Mouse (Mus musculus) heart, adult 2 months (tissue): ENCODE results near the gene Palm. TPM values are rescaled to one million over a fixed set of nuclear protein-coding genes. Genes with fewer than 3 reads are reported as not detected.

Experiments used
- DNase-seq, 2 experiments: peaks; one replicate each; pipeline ENCODE4 v3.0.0; 2021
- H3K27ac ChIP-seq: fragments of 200-600 bp; 2 replicates; pipeline ENCODE4 v1.8.1; 2022
- H3K27me3 ChIP-seq: fragments of 200-500 bp; 2 replicates; pipeline ENCODE4 v1.6.1; 2012; ENCODE audit warnings: mild to moderate bottlenecking, low read length, inconsistent platforms, mixed read lengths; ENCODE audit not compliant: control insufficient read depth, insufficient read depth
- H3K36me3 ChIP-seq: fragments of 200-500 bp; 2 replicates; pipeline ENCODE4 v1.6.1; 2012; ENCODE audit warnings: low read length, inconsistent platforms; ENCODE audit not compliant: control insufficient read depth, insufficient read depth
- H3K4me1 ChIP-seq: fragments of 200-500 bp; 2 replicates; pipeline ENCODE4 v1.6.1; 2011; ENCODE audit warnings: low read length; ENCODE audit not compliant: control insufficient read depth, insufficient read depth
- H3K4me3 ChIP-seq: fragments of 200-600 bp; 2 replicates; pipeline ENCODE4 v1.8.1; 2022
- H3K79me2 ChIP-seq: fragments of 200-500 bp; replicated peaks from 2 replicates; pipeline ENCODE4 v1.6.1; 2012; ENCODE audit warnings: mild to moderate bottlenecking, inconsistent platforms, low read length, moderate library complexity, mixed read lengths; ENCODE audit not compliant: control insufficient read depth, insufficient read depth
- H3K9ac ChIP-seq: fragments of 200-500 bp; 2 replicates; pipeline ENCODE4 v1.6.1; 2012; ENCODE audit warnings: low read depth, mild to moderate bottlenecking, control low read depth, inconsistent platforms, low read length, mixed read lengths
- CTCF ChIP-seq: fragments of 200-600 bp; IDR thresholded peaks from 2 replicates; pipeline ENCODE4 v1.8.1; 2022; ENCODE audit warnings: antibody characterized with exemption, mild to moderate bottlenecking, moderate library complexity
- EP300 ChIP-seq: fragments of 200-500 bp; IDR thresholded peaks from 2 replicates; pipeline ENCODE4 v1.6.1; 2011; ENCODE audit warnings: low read depth, low read length, control low read depth; ENCODE audit not compliant: insufficient read depth
- POLR2A ChIP-seq: fragments of 200-500 bp; IDR thresholded peaks from 2 replicates; pipeline ENCODE4 v1.6.1; 2011; ENCODE audit warnings: mild to moderate bottlenecking, low read depth, low read length, control low read depth; ENCODE audit not compliant: insufficient read depth
- WGBS: fragments of 180-500 bp; shearing (Covaris S2); methylation state at CpG from one replicate; pipeline ENCODE4 v1.1.7; 2018; 5-methylcytosine and 5-hydroxymethylcytosine counted together
- intact Hi-C: fragments of 180-260 bp; cut with DNase I; formaldehyde crosslinking; loops from one replicate; pipeline ENCODE4 v1.15.1; 2025
- polyA plus RNA-seq: library from polyadenylated mRNA; depleted of rRNA; stranded (reverse); fragments of >200 nt; gene quantifications from 2 replicates; pipeline ENCODE4 v1.2.3, GENCODE M21; 2012
- total RNA-seq, 2 experiments: library from RNA; stranded (reverse); gene quantifications; 2 replicates each; pipeline ENCODE4 v1.2.3; 2021

Gene Palm
- total and polyA plus RNA-seq, 3 experiments = 31.4 to 55.6 (median 51.4) TPM

GRCm38 (mm10) chr10:79788386-79789158 lies 4.8 kb upstream of the Palm start:
- intact Hi-C loops = loop anchor here (1.0 to 2.0 kb wide), 2 partner anchors 20 to 94 kb away; no protein-coding TSS in a partner anchor
- H3K36me3 ChIP-seq = no peaks in the 10 kb centered on the region
- H3K4me3 ChIP-seq = no peak overlapping the region
- H3K79me2 ChIP-seq = no peaks in the 10 kb centered on the region
- DNase-seq = peak; percentile 67 to 86
- 33% methylated on average over 7 of the region's 7 CpGs for WGBS
- TF ChIP-seq POLR2A (no peak), CTCF (no peak), EP300 (0 out of 2 replicates have a peak, but pooled peaks have one; percentile 22)
- H3K27me3 ChIP-seq = no peaks in the 10 kb centered on the region
- H3K4me1 ChIP-seq = peaks cover 4% of the 10 kb centered on the region; the same call in 1 of the 2 replicates
- H3K9ac ChIP-seq = no peak overlapping the region
- H3K27ac ChIP-seq = no peak overlapping the region

- 80% methylated on average over 2 of the region's 2 CpGs for WGBS
- Histone ChIP-seq H3K9ac (no peak overlapping the region), H3K79me2 (no peaks in the 10 kb centered on the region), H3K36me3 (no peaks in the 10 kb centered on the region), H3K4me1 (peaks cover 4% of the 10 kb centered on the region; the same call in 1 of the 2 replicates), H3K27ac (no peak overlapping the region), H3K27me3 (no peaks in the 10 kb centered on the region), H3K4me3 (no peak overlapping the region)
- TF ChIP-seq EP300 = no peak
- no peak for TF ChIP-seq CTCF
- TF ChIP-seq POLR2A = no peak
- no peak for DNase-seq
- intact Hi-C loops = loop anchor here (2.0 kb wide), 1 partner anchor 95 kb away; no protein-coding TSS in a partner anchor
These were observed 3.8 kb upstream of the Palm start for GRCm38 (mm10) chr10:79789581-79789980.

GRCm38 (mm10) chr10:79790861-79791260 lies 2.5 kb upstream of the Palm start, which contains the start of gene Prss57:
Gene Prss57 (minus strand): TSS chr10:79790961.
- Histone ChIP-seq H3K4me1 (peaks cover 8% of the 10 kb centered on the region), H3K27ac (no peak within 1 kb of the TSS), H3K36me3 (peaks cover 3% of the 10 kb centered on the region; the same call in 1 of the 2 replicates), H3K79me2 (no peaks in the 10 kb centered on the region), H3K9ac (no peak within 1 kb of the TSS), H3K27me3 (no peaks in the 10 kb centered on the region), H3K4me3 (no peak within 1 kb of the TSS)
- no peak for DNase-seq
- no peak for TF ChIP-seq EP300
- TF ChIP-seq CTCF = no peak
- TF ChIP-seq POLR2A = no peak
- intact Hi-C loops = no loop called here
- 89% methylated on average over 4 of the region's 4 CpGs for WGBS

- no peak for DNase-seq
- H3K4me3 ChIP-seq = no peak overlapping the region
- no peak overlapping the region for H3K9ac ChIP-seq
- H3K4me1 ChIP-seq = peaks cover 11% of the 10 kb centered on the region
- no peaks in the 10 kb centered on the region for H3K79me2 ChIP-seq
- peak overlapping the region; percentile 97 for H3K27ac ChIP-seq
- TF ChIP-seq EP300 = no peak
- no peak for TF ChIP-seq CTCF
- no peak for TF ChIP-seq POLR2A
- H3K27me3 ChIP-seq = no peaks in the 10 kb centered on the region
- peaks cover 3% of the 10 kb centered on the region; the same call in 1 of the 2 replicates for H3K36me3 ChIP-seq
- intact Hi-C loops = loop anchor here (1.0 kb wide), 1 partner anchor 20 kb away; no protein-coding TSS in a partner anchor
- 82% methylated on average over 5 of the region's 5 CpGs for WGBS
These were observed 882 bp upstream of the Palm start for GRCm38 (mm10) chr10:79792339-79793040.

- peaks cover 18% of the 10 kb centered on the region for H3K4me1 ChIP-seq
- H3K79me2 ChIP-seq = no peaks in the 10 kb centered on the region
- DNase-seq = peak in 1 of 2 experiments; percentile 71
- peak overlapping the region; percentile 92 for H3K9ac ChIP-seq
- H3K36me3 ChIP-seq = peaks cover 3% of the 10 kb centered on the region; the same call in 1 of the 2 replicates
- peak overlapping the region; percentile 97 for H3K27ac ChIP-seq
- peak overlapping the region; percentile 67 for H3K4me3 ChIP-seq
- intact Hi-C loops = loop anchor here (1.0 kb wide), 2 partner anchors 13 to 18 kb away; no protein-coding TSS in a partner anchor
- TF ChIP-seq POLR2A (no peak), CTCF (no peak), EP300 (no peak)
- WGBS = 8% methylated on average over 34 of the region's 38 CpGs
- H3K27me3 ChIP-seq = no peaks in the 10 kb centered on the region
These were observed 542 bp downstream of the Palm start for GRCm38 (mm10) chr10:79793738-79794490.
